Mouse (Mus musculus): ENCODE data around the gene Hmgcll1. TPM values are rescaled to one million over a fixed set of nuclear protein-coding genes. Genes with fewer than 3 reads are reported as not detected.

Hmgcll1 gene
- total RNA-seq (2021): under 1 TPM; 0.07 to 0.18 TPM
- long read RNA-seq, experiment 1: 0 reads
- long read RNA-seq, experiment 2, partial matches to known transcripts: 0 of 2 reads
- long read RNA-seq, experiment 2, other reads (novel, unspliced or antisense): 2 of 2 reads

DNA sequence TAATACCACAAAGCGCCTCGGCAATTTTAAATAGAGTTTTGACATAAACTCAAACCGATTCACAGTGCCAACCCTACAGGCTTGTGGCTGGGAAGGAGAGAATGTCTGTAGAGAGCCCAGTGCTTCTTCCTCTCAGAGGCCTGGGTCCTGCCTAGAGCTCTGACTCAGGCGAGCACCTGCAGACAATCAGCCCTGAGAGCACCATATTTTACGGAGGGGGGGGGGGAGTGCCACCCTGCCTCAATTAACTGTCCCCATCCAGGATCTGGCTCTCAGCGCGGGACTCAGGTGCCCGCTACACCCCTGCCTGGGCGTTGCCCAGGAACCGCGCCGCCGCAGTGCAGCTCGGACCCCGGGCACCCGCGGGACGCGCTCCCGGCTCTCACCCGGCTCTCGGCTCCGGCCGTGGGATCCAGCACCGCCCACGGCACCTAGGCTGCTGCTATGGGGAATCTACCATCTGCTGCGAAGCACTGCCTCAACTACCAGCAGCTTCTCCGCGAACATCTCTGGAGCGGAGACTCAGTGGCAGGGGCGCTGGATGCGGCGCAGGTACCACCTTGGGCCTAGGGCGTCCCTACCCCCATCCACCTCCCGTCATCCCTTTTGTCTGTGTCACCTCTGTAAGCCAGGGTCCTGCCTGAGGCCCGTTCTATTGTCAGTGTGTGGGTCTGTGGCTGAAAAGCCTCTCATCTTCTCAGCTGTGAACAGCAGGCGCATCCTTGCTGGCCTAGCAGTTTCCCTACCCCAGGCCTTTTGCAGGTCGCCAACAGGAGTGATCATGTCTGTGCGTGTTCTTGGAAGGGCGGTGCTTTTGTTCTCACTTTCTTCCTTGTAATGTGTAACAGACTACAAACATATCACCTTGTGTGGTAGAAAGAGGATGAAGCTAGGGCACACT, at the start of gene Hmgcll1:
Gene Hmgcll1 (plus strand): TSS at position 225 of the 901 bp plus-strand sequence.
- no peak for DNase-seq
- intact Hi-C loops (cut with DNase I): no loop called here

DNA sequence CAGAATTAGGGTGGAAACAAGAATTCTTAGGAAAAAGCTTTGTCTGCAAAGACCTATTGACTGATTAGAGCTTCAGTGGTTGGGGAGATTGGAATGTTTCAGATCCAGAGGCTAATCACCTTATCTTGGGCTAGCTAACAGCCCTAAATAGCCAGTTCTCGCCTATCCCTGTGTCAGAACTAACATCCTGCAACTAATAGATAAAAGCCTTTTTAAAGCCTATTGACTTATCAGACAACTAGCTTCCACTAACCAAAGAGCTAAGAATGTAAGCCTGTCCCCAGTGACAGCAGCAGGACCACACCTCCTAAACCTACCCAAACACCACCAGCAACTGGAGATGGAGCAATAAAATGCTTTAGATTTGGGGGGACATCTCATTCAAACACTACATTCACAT, 34.6 kb upstream of the Hmgcll1 start:
- no peak for DNase-seq
- intact Hi-C loops (cut with DNase I): no loop called here

DNA sequence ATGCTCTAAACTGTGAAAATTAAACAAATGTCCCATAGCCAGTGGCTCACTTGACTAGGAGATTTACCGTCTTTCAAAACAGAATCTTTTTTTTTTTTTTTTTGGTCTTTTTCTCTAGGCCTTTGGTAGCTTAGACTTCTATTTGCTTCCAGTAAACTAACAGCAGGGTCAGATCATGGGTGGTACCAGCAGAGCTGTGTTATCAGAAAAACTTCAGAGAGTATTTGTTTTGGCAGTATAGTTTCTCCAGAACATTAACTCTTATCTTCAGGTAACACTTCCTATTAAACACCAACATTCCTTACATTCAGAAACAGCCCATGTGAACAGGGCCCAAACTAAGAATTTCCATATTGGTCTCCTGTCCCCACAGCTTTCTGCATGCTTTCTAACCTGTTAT, 33.5 kb upstream of the Hmgcll1 start:
- no peak for DNase-seq
- intact Hi-C loops (cut with DNase I): no loop called here

DNA sequence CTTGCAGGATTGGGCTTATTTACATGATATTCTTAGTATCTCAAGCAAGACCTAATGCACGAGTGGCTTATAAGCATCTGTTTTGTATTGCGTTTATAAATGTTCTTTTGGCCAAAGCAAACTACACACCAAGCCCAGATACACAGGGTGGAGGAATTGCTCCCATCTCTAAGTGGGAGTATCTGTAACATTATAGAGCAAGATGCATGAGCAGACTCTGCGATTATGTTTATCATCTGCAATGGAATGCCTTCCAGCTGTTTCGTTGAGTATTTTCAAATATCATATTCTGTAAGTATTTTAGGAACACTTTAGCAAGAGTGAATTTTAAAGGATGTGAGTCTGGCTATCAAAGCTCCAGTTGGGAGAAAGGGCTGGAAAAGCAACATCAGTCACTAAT, 25.2 kb upstream of the Hmgcll1 start:
- DNase-seq: no peak
- intact Hi-C loops (cut with DNase I): no loop called here

DNA sequence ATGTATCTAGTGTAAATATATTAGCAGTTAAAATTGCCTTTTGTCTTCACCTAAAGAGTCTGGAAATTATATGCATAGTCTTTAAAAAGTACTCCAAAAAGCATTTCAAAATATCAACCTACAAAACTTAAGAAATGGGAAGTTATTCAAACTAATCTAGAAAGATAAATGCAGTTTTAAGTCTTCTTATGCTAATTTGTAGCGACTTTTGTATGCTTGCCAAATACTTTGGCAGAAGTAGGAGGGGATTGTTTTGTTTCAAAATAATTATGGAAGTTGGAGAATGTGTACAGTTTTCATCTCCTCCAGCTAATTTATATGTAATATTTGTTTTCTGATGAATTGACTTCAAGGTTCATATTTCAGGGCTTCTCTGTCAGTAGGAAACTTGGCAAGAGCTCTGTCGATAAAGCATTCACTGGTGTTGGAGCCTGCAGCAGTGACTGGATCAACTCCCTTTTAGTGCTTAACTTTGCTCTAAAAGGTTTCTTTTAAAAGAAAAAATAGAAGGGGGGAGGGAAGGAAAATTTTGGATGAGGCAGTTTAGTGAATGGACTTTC, 15.8 kb upstream of the Hmgcll1 start:
- intact Hi-C loops (cut with DNase I): no loop called here
- no peak for DNase-seq

DNA sequence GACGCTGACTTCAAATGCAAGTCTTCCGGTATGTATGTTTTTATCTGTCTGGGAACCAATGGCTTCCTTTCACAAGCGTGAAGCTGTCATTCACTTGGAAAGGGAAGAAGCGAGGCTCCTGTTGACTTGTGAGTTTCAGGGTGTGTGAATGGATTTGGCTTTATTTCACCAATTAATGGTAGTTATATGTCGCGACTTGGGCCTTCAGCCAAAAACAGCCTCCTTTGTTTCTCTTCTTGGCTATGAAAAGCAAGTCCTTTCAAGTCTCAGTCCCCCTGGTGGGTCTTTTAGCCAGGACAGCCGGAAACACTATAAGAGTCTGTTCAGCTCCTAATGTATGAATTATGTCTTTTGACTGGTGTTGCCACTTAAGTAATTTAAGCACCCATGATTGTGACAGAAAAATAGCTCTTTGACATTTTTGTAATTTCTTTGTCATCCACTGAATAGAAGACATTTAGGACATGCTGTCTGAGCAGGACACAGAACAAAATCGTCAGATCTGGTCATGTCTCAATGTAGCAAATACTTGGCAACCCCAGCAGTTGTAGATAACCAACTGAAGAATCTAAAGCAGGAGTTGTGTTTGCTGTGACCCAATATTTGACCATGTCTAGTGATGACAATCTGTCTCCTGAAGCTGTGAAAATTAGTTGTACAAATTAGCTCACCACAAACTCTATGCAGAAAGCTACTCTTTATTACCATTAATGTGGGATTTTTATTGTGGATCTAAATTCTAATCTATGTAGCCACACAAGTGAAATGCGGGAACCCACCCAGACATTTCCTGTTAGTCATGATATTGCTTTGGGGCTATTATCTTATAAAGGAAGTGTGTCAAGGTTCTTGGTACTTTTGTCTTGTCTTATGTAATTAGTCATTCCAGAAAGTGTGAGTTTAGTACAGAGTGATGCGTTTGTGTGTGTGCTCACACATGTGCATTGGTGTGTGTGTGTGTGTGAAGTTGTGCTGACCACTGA, 13.5 kb upstream of the Hmgcll1 start:
- intact Hi-C loops (cut with DNase I): no loop called here
- DNase-seq: no peak

DNA sequence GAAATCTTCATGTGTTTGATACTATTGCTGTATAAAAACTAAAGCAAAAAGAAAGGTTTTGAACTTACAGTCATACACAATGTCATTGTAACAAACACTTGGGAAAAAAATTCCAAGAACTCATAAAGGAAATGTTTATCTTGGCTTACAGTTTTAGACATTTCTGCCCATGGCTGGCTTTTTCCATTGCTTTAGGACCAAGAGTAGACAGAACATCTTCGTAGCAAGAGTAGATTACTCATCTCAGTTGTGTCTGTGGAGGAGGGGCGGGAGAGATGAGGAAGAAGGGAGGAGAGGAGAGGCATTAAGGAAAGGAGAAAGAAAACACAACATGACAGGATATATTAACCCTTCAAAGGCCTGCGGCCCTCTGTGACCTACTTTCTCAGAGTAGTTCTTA, 11.6 kb upstream of the Hmgcll1 start:
- intact Hi-C loops (cut with DNase I): no loop called here
- no peak for DNase-seq

DNA sequence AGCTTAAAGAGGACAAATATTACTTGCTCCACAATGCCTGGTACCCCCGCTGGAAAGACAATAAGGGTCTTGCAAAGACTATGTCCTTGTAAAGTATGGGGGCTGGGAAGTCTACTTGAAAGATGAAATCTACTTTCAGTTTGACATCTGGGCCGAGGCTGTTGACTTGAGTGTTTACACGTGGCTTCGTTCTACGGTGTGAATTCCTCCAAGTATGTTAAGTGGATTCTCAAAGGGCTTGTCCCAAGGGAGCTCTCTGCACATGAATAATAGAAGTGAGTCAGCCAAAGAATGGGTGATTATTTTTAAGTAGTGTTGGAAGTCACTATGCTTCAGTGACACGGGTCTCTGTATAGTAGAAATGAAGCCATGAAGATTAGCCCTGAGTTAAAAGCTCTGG, 11.0 kb upstream of the Hmgcll1 start:
- DNase-seq: no peak
- intact Hi-C loops (cut with DNase I): no loop called here

DNA sequence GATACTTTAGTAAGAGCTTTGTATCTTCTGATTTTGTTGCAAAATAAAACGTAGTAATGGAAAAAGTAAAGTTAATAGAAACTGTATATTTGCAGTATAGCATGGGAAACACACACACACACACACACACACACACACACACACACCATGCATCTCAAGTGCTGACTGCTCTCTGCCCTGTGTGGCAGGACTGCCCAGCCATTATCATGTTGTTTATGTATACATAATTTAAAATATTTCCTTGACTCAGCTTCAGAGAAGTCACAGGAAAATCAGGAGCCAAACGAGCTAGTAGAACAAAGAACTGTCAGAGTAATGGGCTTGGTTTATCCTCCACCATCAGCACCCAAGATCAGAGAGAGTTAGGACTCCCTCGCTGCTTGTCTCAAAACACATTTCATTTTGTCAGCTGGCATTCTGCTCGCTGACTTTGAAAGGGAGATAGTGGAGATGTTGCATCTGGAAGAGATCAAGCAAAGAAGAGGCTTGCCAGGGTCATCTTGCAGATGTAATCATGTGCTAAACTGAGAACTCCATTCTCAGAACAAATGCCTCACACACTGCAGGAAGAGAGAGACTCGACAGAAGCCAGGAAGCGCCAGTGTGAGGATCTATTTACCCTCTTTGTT, 7.2 kb upstream of the Hmgcll1 start:
- DNase-seq: peak in 1 of 2 experiments; percentile 34
- intact Hi-C loops (cut with DNase I): no loop called here

DNA sequence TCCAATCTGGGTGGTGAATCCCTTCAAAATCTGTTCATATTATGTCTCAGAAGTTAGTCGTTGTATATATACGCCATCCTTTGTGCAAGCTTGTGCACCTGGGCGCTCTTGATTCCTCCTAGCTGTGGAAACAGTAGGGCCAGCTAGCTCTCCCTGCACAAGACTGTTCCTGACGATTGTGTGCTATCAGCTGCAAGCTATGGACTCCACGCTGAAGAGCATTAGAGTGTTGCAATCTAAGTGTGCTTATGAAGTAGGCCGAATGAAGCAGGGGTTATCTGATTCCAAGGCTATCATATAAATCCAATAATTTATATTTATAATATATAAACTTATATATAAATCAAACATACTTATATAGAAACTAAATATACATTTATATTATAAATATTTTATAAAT, 866 bp upstream of the Hmgcll1 start:
- intact Hi-C loops (cut with DNase I): no loop called here
- no peak for DNase-seq

DNA sequence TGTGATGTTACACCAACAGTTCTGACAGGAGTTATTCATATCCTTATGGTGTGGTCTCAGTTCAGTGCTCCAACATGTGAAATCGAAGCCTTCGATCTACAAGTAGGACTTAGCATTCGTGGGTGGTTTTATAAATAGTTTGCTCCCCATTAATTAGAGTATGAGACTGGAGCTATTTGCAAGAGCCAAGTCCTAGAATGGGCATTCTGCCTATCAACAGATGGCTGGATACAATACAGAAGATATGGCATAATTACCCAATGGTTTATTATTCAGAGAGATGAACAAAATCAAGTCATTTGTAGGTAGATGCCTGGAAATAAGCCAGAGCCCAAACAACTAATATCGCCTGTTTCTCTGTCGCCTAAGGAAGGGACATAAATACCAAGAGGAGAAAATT, 1.3 kb downstream of the Hmgcll1 start:
- DNase-seq: no peak
- intact Hi-C loops (cut with DNase I): no loop called here

DNA sequence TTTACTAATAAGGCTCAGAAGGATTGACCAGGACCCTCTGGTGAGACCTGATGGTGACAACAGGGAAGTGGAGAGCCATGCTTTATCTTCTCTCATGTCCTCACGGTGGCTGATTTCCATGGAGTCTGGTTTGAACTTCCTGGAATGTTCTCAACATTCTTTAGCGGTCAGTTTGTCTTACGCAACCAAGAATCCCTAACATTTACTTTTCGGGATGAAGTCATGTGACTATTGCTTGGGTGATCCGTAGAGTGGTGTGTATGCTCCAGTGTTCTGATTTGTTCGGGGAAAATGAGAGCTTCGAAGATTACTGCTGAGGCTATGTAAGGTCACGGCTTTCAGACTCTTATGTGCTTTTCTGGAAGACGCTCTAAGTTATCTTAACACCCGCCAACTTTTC, 1.9 kb downstream of the Hmgcll1 start:
- no peak for DNase-seq
- intact Hi-C loops (cut with DNase I): no loop called here

DNA sequence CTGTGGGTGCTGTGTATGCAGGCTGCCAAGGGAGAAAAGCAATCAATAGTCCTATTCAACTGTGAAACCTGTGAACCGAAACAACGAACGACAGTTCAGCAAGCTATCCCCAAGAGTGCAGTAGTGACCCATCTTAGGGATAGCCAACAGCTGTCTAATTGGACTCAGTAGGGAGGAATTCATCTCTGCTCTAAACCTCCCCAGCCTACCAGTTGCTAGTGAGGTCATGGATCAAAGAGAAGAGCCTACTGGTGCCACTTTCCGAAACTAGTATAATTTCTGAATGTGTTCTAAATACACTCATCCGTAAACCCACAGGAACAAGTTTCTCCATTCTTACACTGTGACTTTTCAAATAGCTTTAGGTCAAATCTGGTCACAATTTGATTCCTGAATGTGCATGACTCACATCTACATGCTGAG, 8.9 kb downstream of the Hmgcll1 start:
- intact Hi-C loops (cut with DNase I): no loop called here
- no peak for DNase-seq

DNA sequence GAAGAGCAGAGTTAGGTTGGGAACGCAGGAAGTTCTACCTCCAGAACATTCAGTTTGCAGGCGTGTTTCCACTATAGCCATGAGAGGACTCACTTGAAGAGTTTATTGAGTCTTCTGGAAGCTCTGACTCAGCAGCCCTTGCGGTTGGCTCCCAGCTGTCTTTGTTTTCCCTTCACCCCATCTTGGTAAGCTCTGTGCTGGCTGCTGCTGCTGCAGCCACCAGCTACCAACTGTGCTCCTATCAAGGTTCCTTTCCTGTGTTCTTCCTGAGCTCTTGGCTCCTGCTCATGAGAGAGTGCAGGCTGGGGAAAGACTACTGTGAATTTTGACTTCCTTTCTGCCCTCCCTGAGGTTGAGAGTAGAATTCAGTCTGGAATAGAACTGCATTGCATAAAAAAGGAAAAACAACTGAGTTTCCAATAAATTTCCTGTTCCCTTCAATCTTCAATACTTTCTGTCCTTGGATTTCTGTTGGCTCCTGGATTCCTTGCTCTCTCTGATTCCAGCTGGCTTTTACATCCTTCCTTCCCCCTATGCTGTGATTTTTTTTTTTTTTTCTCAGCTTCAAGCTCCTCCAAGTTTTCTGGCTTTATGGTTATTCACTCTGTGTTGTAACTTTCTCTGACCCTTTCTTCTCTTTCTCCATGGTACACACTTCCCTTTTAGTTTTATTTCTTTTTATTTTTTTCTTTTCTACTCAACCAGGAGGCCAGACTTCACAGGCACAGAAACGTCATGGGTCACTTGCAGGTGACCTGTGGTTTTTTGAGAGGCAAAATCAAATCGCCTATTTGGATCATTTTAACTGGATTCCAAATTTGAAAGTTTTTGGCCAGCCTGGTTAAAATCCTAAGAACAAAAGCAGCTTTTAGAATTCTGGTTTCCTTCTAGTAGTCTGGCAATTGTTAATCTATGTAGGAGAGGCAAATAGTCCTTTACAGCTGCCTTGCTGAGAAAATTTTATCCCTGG, 9.9 kb downstream of the Hmgcll1 start:
- DNase-seq: peak; percentile 14 to 23
- intact Hi-C loops (cut with DNase I): no loop called here

DNA sequence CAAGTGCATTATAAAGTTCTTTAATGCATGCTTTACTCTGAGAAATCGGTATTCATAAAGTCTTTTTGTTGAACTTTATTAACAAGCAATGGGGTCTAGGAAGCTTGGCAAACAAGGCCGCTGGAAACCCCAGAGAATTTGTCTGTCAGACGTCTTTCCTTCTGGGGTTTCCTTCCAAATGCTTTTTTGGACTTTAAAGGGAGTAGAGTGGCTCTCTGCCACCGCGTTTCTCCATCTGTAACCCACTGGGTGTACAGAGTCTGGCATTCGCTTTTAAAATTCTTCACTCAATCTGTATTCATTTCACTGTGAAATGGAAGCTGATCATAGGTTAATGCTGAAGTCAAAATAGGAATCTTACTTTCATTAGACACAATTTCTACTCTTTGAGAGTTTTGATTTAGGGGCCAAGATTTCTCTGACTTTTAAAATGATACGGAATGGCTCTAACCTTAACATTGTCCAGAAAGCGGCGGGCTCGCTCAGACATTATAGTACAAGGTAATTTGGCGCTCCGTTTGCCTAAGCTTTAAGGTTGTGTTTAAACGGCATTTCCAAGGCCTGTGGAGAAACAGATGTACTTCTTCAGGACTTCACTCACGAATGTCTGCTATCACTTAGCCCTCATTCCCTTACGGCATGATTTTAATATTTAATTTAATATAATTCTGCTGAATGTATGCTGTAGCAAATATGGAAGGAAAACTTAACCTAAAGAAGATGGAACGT, 15.0 kb downstream of the Hmgcll1 start:
- peak in 1 of 2 experiments; percentile 12 for DNase-seq
- intact Hi-C loops (cut with DNase I): no loop called here

DNA sequence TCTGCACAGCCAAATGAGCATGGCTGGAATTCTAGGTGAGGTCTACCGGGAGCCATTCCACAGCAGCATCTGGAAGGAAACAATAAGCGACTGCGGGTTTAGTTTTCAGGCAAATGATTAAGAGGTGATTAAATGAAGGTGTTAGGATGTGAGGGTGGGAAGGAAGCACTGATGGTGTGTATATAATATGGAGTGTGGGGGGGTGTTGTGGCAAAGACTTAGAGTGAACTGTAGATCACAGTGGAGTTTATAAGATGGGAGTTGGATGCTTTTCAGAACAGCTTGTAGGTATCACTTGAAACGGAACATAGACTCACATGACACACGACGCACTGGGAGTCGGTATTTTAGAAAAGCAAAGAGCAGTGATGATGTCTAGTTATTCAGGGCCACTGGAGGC, 20.4 kb downstream of the Hmgcll1 start:
- intact Hi-C loops (cut with DNase I): no loop called here
- DNase-seq: no peak

DNA sequence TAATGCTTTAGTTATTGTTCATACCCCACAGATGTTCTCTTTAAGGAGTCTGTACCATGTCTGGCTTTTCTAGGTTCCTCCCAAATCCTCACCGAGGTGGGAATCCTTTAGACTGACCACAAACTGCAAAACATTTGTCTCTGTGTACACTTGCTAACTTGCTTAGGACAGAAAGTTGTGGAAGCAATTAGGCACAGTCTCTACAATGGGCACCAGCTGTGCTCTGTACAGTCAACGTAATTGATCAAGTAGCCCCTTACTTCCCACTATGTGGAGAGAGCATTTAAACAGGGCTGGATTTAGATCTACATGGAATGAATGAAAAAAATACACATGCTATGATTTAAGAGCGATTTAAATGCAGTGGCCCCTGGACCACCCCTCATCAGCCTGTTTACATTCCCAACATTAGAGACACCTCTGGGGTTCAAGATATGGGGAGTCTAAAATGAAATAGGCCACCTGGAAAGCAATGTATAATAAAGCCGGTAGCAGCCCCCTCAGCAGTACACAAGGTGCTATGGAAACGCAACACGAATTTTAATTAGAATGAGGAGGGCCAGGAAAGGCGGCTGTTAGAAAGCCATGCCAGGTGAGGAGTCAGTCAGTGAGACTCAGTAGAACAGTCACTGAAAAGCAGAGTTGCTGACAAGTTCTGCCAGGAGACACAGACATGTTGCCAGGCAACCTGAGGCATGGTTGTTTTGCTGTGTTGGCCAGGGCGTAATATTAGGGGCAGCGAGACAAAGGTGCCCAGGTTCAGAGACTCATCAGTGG, 23.9 kb downstream of the Hmgcll1 start:
- DNase-seq: no peak
- intact Hi-C loops (cut with DNase I): no loop called here

DNA sequence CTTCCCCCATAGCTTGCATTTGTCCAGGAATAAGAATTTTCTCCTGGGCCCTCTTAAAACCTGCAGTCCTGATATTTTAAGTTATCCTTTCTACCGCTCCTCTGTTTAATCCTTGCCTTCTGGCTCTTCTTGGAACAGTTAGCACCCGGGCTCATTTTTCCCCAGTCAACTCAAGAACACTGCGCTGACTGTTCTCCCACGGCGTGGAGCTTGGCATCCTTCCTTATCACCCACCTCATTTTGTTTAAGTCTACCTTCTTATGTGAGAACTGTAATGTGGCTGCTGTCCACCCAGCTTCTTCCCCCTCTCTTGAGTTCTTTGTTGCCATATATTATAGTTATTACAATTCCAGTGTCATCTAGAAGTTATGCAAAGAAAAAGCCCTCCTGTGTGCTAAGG, 25.1 kb downstream of the Hmgcll1 start:
- intact Hi-C loops (cut with DNase I): no loop called here
- no peak for DNase-seq
